Mouse (Mus musculus): ENCODE results near the gene Ccn1.

The Ccn1 gene

GRCm38 (mm10) chr3:145649852-145650202, at the start of gene Ccn1:
TSS of gene Ccn1 (minus strand) at chr3:145649981.
- peak; percentile 93 for DNase-seq

DNA sequence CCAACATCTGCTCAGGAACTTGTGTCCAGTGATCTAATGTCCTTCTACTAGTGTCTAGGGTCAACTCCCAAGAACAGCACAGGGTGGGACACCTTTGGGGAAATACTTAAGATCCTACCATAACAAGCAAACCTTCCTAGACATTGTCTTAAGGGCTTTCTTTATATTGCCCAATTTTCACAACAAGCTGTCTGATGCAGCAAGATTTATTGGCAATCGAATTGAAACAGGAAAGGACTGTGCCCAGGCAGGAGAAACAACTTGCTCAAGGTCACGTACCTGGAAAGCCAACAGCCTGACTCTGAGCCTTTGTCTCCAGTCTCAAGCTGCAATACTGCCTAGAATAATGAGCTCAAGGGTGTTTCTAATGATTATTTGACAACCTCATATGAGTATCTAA, 43.6 kb upstream of the Ccn1 start:
- DNase-seq, result no peak

DNA sequence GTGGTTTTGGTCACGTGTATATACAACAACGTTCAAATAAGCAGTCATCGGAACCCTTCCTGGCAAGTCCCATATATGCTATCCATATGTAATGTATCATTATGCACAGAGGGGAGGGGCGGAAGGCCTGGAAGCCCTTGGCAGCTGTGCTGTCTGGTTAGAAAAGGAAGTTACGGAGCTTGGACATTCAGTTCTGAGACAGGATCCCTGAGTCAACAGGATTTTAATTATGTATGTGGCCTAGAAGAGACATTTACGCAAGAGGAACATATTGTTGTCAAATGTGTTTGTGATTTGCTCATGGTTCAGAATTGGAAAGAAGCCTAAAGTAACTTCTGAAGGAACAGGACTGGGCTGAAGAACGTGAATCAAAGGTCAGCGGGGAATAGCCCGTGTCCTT, 42.3 kb upstream of the Ccn1 start:
- DNase-seq, result no peak

DNA sequence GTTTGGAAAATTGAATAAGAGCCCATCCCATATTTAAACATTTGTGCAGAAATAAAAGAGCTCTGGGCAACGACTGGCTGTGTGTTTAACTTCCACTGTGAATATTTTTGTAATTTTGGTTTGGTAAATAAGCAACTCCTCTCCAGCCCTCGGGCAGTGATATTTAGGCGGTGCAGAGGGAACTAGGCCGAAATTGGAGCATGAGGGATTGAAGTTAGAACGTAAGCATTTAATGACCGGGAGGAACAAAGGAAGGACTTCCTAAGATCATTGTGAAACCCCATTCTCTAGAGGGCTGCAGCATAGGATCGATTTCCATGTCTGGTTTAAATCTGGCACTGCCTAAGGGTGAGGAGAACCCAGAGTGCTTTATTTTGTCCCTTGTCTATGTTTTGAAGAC, 41.6 kb upstream of the Ccn1 start:
- DNase-seq, result no peak

- DNase-seq, result no peak
These were observed 39.5 kb upstream of the Ccn1 start for GRCm38 (mm10) chr3:145689271-145689670.

DNA sequence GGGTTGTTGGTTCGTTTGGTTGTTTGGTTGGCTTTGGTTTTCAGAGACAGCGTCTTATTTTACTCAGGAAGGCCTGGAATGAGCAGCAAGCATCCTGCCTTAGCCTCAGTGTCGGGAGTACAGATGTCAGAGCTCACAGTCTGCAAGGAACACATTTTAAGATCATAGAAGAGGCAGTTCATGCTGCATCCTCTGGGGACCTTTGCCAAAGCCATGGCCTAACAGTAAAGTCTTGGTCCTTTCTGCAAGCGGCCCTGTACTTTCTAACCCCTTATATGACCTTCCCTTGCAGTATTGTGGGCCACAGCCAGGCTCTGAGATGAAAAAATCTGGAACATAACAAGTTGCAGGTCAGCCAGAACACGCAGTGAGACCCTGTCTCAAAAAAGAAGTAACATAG, 38.1 kb upstream of the Ccn1 start:
- DNase-seq, result no peak

GRCm38 (mm10) chr3:145684604-145685441, 35.0 kb upstream of the Ccn1 start:
- peak; percentile 27 for DNase-seq

DNA sequence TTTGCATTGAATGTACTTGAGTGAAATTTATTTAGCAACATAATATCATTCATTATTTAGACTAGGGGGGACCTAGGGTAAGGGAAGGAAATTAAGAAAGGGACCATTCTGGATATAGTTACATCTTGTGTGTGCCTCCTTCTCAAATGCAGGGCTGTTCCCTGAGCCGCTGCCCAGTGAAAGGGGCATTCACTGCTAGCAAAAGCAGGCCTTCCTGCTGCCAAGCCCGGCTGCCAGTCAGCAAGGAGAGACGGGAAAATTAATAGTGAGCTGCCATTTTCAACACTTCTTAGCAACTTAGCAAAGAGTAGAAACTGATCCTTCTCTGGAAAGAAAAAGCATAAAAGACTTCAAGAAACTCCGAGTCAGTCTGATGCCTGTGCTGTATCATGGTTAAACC, 34.4 kb upstream of the Ccn1 start:
- DNase-seq, result no peak

GRCm38 (mm10) chr3:145681348-145681935, 31.7 kb upstream of the Ccn1 start:
- no peak for DNase-seq

DNA sequence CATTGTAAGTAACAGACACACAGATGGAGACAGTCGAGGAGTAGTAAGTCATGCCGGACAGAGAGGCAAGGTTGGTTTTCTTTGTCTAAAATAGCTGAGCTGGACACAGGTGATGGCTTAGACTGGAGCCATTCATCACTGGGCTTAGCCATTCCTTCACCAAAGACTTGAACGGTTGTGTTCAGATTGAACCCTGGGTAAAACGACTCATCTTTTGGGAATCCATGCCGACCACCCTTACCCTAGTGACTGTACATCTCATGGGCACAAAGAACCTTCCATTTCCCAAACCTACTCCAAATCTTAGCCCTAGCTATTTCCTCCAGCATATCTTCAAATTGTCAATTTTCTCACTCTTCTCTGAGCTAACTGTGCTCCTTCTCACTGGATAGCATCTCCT, 30.9 kb upstream of the Ccn1 start:
- DNase-seq, result no peak

DNA sequence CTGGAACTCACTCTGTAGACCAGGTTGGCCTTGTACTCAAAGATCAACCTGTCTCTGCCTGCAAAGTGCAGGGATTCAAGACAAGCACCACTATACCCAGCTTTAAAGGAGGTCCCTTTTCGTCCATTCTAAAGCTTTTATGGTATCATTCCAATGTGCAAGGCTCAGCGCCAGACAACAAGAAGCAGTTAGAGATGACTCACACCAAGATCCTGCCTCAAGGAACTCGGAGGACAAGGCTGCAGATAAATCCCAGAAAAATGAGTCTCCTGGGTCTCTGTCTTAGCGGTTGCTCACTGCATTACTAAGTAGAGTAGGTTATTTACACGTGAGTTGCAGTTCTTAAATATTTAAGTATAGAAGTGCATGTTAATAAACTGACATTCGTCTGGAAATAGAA, 26.4 kb upstream of the Ccn1 start:
- no peak for DNase-seq

DNA sequence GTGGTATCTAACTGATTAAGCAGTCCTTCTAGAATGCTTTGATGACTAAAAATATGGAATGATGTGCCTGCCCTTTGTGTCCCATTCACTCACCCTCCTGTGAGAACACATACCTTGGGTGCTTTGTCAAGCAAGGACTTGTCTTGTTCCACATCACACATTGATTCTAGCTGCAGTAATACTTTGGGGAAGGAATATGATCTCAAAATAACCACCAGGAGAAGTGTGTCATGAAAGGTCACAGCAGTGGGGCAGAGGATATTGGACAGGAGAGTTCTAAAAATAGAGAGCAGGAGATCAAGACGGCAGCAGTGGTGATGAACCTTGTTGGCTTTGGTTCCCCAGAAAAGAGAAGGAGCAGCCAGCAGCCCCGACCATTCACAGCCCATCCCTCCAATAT, 25.0 kb upstream of the Ccn1 start:
- DNase-seq, result no peak

GRCm38 (mm10) chr3:145666383-145666782, 16.6 kb upstream of the Ccn1 start:
- DNase-seq, result no peak

GRCm38 (mm10) chr3:145656993-145657713, 7.4 kb upstream of the Ccn1 start:
- DNase-seq, result no peak

GRCm38 (mm10) chr3:145654944-145655343, 5.2 kb upstream of the Ccn1 start:
- DNase-seq, result no peak

- no peak for DNase-seq
These were observed 4.2 kb upstream of the Ccn1 start for GRCm38 (mm10) chr3:145654028-145654427.

DNA sequence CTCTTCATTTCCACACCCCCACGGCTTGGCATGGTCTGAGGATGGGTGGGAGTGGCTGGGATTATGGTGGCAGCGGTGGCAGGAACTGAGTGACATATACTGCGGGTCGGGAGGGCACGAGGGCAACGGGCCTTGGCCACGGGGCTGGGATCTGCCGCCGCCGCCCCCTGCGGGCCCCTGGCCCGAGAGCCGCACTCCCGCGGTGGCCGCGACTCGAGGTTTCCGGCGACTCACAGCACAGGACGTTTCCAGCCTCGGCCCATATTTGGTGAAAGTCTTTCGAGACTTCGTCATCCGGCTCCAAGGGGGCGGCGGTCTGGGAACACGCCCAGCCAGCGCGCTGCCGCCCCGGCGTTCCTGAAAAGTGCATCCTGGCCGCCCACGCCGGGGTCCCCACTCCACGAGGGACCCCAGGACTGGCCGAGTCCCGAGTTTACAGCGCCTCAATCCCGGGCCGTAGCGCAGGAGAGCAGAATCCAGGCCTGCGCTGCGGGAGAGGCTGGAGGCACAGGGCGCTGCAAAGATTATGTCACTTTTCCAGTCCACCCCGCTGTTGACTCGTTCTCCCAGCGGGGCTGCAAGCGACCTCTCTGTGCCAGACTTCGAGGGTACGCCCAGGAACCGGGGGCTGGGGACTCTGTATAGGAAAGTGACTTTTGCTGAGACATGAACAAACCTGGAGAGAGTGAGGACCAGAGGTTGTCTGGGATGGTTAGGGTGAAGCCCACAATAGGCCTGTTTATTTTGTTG, 3.6 kb upstream of the Ccn1 start:
- DNase-seq, result peak; percentile 92

- DNase-seq, result peak; percentile 56
These were observed 2.7 kb upstream of the Ccn1 start for GRCm38 (mm10) chr3:145652322-145653131.

DNA sequence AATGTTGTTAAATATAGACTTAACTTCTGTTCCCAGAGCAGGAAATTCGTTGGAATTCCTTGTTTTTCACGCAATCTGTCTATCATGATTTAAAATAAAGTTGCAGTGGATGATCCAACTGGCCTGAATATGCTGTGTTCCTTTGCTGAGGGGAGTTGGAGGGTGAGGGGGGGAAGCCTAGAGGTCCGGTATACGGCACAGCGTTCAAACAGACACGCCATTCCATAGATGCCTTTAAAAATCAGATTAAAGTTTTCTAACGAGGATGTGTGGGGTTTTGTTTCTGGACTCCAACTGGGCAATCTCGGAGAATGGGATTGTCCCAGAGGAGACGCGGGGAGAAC, 2.2 kb upstream of the Ccn1 start:
- DNase-seq, result no peak

GRCm38 (mm10) chr3:145651029-145651977, 1.5 kb upstream of the Ccn1 start:
- DNase-seq, result peak; percentile 79

GRCm38 (mm10) chr3:145650298-145651011, 674 bp upstream of the Ccn1 start:
- DNase-seq, result peak; percentile 73

Data from embryo, embryonic 11 days (tissue).